Mouse (Mus musculus) mesoderm, embryonic 11.5 days (tissue): ENCODE data around the gene Mogat1.
"Not testable (repeated sequence)": the region's sequence is repeated elsewhere in the genome, so short reads cannot be mapped to it uniquely, and the experiment has no call there.

Experiments
- DNase-seq: peaks from one replicate; pipeline ENCODE4 v3.0.0-alpha.2; 2012; ENCODE audit warnings: low read depth, low spot score

Gene Mogat1

DNA sequence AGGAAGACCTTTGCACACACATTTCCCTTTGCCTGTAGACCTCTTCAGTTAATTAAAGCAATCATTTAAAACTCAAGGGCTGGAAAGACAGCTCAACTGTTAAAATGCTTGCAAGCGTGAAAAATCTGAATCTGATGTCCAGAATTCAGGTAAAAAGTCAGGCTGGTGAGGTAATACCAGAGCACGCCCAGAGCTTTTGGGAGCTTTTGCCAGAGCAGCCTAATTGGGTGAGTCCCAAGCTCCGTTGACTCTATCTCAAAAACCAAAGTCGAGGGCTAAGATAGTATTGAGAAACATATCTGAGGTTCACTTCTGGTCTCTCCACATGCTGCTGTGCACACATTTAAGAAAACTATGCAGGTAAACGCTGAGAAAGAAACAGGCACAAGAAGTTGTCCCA, at the start of gene Mogat1:
Gene Mogat1 (plus strand): TSS at position 130 of the 400 bp plus-strand sequence.
- no peak for DNase-seq

DNA sequence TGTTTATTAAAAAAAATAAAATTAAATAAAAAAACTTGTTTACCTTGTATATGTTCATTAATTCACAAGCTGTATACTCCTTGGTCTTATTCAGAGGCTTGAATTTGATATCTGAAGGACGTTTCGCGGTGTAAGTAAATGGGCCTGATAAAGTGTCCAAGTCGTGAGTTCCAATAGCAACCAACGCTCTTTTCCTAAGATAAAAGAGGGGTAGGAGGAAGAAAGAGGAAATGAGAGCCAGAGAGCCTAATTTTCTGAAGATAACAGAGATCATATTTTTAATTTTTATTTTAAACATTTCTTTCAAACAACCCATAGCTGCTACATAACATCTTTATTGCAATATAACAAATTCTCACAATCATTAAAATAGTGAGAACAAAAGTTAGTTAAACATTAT, 38.4 kb upstream of the Mogat1 start:
- no peak for DNase-seq

DNA sequence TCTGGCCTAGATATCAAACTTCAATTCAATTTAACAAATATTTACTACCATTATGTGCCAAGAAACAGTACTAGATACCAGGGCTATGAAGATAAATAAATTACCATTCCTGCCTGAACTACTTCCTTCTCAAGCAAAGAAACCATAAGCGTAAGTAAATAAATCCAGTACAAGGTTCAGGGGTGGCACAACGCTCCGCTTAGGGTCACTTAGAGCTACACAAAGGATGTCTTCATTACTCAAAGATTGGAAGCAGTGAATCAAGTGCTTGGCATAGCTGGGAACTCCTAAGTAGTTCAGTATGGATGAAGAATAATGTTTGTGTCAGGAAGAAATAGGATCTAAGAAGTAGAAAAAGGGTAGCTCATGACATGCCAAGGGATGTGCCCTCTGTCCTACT, 27.4 kb upstream of the Mogat1 start:
- DNase-seq = no peak

DNA sequence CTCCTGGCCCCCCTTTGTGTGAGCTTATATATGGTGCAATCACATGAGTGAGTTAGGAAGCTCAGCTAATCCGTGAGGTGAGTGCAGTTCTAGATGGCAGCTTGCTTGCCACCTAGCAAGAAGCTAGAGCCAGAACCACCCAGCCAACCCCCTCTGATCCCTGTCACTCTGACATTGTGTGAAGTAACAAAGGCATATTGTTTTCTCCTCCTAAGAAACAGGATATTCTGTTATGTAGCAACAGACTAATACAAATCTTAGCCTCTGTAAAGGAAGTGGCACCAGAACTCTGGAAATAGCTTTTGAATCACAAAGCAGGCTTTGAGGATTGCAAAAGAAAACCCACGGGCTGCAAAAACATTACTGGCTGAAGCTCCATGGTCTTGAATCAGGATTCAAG, 26.4 kb upstream of the Mogat1 start:
- DNase-seq = no peak

DNA sequence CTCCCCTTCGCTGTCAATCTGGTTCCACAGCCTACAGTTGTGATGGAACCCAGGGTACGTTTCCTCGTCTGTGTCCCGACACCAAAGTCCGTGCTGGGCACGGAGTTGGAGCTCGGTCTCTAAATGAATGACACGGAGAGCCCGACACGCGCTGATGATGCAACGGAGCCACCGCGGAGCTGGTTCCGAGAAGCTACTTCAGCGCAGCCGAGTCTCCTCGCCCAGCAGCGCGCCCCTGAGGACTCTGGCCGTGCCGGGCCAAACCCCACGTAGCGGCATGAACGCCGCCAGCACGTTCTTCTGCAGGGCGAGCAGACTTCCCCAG, 22.4 kb upstream of the Mogat1 start:
- DNase-seq = no peak

DNA sequence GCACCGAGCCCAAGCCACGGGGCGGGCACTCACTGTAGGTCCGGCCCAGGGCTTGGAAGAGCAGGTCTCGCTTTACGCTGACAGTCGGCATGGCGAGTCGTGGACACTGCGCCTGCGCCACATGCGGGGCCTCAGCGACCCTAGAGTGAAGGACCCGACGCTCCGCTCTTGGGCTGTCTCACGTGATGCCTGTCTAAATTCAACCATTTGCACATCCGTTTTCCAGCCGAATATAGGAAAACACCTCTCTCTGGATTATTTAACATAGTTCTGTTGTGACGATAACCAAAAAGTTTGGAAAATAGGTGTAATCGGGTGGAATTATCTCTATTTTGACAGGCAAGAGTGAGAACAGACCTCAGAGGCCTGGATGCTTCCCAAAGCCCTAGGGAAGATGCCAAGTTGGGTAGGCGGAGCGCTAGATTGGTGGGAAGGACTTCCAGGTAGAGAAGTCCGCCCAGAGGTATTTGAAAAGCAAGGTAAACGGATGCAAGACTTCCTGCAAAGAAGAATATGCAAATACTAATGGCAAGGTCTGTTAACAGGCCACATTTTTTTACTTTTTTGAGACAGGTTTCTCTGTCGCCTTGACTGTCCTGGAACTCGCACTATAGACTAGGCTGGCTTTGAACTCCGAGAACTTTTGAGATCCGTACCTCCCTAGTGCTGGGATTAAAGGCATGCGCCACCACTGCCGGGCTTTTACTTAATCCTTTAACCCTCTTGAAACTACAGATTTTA, 21.9 kb upstream of the Mogat1 start, which contains the start of gene Farsb:
Gene Farsb (minus strand): TSS at position 146 of the 741 bp plus-strand sequence.
- peak; percentile 92 for DNase-seq

DNA sequence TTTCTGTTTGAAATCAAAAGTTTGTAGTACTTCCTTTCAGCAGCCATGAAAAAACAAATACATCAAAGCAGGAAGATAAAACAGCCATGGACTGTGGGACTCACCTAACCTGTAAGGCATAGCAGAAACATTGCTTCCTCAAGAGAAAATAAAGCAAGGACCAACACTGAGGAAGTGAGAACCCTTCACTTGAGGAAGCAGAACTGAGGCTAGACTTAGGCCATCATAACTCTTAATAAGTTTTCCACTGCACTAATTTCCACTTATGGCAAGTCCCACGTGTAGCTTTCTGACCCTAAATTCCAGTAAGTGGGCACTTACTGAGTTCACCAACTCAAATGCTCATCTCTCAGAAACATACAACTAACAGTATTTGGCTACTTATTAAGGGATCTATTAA, 20.6 kb upstream of the Mogat1 start:
- no peak for DNase-seq

DNA sequence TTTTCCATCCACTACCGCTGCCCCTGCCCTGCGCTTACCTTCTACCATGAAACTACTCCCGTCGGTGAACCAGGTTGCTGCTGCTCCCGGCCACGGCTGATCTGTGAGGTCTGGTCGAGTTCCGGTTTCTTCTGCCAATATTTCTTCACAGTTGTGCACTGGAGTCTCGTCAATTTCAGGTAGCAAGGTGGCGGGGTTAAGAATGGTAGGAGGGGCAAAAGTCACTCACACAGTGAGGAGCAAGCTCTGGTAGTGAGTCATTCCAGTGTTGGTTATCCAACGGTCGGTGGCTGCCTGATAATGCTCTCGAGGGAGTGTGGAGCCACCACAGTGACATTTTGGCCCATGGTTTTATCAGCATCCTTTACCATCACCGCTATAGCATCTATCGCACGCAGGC, 9.8 kb upstream of the Mogat1 start:
- DNase-seq = no peak

DNA sequence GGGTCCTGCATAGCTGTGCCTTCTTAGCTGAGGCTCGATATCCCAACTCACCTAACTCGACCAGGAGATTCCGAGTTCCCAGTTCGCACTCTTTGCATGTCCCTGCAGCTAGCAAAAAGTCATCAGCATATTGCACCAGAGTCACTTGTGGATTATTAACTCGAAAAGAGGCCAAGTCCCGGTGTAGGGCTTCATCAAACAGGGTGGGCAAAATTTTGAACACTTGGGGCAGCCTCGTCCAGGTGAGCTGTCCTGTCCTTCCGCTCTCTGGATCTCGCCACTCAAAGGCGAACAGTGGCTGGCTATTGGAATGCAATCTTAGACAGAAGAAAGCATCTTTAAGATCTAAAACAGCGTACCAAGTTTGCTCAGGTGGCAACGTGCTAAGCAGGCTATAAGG, 8.9 kb upstream of the Mogat1 start:
- not testable (repeated sequence) for DNase-seq

DNA sequence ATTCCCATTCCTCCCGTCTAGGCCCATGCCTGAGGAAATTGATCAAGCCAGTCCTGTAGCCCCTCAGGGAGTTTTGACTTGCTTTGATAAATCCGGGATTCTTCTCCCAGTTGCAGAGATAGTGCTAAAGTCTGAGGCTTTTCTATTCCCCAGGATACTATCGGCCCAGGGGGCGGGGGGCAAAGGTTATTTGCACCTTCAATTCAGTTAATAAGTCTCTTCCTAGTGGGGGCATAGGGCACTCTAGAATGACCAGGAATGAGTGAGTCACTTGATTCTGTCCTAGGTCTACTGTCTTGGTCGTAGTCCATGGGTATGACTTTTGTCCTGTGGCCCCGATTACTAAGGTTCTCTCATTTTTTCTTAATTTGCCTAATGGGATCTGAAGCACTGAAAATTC, 8.3 kb upstream of the Mogat1 start:
- DNase-seq = no peak

DNA sequence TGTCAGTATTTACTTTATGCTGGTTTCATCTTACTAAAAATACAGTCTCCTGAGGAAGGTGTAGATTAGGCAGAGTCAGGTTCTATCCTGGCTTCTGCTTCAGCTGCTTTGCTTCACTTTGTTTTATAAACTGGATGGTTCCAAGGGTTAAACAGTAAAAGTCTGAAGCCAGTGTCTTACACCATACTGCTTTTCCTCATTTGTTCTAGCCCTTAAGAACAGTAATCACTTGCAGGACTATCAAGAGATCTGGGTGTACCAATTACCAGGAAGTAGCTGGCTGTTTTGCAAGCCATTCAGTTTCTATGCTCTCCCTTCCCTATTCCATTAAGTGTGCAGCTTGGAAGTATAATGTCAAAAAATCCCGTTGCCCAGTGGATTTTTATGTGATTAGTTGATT, 3.7 kb upstream of the Mogat1 start:
- no peak for DNase-seq

DNA sequence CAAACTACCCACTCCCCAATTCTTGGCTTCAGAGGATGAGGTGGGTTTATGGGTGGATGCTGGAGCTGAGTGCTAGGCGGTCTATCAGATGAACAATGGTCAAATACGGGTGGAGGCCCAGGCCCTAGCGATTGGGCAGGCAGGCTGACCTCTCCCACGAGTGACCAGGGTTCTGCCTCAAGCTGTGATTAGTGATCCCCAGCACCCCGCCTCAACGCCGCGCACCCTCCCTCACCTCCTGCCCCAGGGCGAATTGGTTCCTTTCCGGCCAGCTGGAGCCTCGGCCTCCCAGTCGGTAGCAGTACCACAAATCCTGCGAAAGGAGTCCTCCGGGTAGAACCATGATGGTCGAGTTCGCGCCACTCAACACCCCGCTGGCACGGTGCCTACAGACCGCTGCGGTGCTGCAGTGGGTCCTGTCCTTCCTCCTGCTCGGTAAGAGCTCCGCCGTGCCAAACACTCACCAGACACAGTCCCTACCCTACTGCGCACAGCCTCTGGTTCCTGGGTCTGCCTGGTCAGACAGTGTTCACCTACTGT, 900 bp downstream of the Mogat1 start, which contains the start of gene BC035947:
Gene BC035947 (minus strand): TSS at position 538 of the 540 bp plus-strand sequence.
- DNase-seq = peak; percentile 35

DNA sequence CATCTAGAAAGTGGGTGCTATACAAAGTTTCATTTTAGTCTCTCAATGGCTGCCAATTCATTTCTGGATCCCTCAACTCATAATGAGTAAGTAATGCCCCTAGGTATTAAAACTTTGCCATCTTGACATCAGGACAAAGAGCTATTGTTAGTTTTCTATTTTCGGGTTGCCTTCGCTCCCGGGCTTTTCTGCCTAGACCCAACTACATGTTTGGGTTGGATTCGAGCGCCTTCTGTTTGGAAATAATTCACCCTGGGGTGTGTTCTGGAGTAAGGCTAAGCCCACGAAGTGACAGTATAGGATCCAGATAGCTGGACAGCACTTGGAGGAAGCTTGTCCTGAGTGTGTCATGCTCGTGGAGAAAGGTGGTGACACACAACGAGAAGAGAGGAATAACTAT, 2.0 kb downstream of the Mogat1 start:
- DNase-seq = no peak

DNA sequence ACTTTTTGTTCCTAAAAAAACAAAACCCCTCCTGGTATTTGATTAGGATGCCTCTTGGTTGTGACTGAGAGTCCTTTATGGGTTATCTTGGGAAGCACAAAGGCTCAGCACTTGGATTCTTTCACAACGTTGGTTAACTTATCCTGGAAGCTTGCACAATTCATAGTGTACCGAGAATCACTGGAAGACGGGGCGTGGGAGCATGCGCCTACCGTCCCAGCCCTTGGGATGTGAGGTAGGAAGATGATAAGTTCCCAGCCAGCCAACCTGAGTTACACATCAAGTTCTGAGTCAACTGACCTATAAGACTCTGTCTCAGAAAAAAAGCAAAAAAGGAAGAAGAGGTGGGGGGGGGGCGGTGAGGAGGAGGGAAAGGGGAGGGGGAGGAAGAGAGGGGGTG, 8.1 kb downstream of the Mogat1 start:
- DNase-seq = no peak

DNA sequence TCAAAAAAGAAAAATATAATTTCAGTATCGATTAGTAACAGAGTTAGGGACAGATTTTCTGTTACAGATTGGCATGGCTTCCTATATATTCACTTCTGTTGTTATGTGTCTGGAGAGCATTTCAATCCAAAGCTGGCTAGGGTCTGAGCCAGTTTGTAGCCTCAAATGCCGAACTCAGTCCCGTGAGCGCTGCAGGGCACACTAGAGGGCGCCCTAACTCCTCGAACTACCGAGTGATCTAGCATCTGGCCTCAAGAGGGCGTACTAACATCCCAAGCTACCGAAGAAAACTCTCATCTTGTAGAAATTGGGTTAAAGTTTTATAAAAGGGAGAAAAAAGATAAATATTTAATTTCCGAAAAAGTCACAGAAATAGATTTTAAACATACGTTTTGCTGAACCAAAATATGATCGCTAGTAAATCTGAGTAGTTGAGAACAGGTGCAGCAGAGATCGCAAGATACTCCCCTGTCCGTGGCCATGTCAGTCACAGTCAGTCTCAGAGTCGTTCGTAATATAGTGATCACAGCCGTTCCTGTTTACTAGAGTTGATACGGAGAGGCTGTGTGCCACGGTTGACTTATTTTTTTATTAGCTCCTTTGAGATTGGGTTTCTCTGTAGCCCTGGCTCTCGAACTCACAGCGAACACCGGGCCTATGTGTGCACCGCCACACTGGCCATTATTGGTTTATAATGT, 14.5 kb downstream of the Mogat1 start:
- peak; percentile 76 for DNase-seq

DNA sequence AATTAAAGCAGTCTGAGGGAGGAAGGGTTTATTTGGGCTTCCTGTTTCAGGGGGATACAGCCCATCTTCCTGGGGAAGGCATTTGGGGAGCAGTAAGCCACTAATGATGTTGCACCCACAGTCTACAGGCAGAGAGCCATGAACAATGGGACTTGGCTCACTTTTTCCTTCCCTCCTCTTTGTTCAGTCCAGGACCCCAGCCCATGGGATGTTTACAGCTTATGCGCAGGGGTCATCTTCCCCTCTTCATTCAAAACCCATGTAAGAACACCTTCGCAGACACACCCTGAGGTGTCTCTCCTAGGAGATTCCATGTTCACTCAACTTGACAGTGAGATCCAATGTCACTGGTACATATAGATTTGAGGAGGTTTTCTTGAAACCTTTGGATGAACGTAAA, 17.6 kb downstream of the Mogat1 start:
- DNase-seq = no peak

DNA sequence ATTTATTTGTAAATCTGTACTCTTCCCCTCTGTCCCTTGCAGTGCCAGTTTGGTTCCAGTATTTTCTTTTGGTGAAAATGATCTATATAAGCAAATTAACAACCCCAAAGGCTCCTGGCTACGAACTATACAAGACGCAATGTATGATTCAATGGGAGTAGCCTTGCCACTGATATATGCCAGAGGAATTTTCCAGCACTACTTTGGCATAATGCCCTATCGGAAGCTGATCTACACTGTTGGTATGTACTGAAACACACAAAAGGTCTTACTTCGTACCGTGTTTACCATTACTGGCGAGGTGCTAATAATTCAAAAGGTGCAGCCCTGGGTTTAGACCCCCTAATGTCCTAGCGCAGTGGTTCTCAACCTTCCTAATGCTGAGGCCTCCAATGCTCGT, 18.2 kb downstream of the Mogat1 start:
- no peak for DNase-seq

DNA sequence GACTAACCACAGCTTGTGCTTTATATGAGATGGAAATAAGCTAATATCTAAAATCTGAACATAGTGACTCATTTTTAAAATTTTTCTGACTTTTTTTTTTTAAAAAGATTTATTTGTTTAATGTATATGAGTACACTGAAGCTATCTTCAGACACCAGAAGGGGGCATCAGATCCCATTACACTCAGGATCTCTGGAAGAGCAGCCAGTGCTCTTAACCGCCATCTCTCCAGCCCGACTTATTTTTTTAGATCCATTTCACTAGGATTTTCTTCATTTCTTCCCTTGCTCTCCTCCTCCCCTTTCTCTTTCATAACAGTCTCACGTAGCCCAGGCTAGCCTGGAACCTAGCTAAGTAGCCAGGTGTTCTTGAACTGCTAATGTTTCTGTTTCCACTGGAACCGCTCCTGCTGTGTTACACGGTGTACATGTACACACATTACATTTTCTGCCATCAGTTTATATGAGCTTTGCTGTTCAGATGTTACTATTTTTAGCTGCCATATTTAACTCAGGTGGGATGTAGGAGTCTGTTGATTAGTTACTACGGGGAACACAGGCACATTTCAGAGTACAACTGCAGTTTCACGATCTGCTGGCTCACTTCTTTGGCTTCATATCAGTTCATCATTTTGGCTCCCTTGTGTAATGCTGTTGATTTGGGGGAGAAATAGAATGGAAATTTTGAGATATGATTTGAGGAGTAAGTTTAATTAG, 19.9 kb downstream of the Mogat1 start:
- DNase-seq = no peak

DNA sequence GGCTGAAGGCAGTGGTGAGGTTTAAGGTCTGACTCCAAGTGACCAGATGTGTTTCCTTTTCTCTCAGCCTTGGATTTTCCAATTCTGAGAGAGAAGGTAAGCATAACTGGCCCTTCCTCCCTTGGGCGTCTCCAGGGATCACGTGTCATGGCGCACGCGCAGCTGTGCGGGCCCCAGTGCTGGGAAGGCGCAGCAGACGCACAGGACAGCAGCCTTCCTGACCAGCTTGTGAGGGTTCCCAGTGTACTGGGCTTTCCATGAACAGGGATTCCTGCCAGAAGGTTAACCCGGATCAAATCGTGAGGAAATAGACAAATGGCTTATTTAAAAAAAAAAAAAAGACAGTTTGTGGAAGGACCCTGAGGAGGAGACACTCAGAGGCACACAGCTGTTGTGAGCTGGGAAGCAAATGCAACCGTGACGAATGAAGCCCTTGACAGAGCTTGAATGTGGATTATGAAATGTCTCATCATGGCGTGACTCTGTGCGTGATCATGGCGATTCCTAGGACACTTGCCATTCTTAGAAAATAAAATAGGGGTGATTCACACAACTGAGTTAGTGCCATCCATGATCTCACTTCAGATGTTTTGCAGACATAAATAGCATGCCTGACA, 21.5 kb downstream of the Mogat1 start:
- DNase-seq = no peak

DNA sequence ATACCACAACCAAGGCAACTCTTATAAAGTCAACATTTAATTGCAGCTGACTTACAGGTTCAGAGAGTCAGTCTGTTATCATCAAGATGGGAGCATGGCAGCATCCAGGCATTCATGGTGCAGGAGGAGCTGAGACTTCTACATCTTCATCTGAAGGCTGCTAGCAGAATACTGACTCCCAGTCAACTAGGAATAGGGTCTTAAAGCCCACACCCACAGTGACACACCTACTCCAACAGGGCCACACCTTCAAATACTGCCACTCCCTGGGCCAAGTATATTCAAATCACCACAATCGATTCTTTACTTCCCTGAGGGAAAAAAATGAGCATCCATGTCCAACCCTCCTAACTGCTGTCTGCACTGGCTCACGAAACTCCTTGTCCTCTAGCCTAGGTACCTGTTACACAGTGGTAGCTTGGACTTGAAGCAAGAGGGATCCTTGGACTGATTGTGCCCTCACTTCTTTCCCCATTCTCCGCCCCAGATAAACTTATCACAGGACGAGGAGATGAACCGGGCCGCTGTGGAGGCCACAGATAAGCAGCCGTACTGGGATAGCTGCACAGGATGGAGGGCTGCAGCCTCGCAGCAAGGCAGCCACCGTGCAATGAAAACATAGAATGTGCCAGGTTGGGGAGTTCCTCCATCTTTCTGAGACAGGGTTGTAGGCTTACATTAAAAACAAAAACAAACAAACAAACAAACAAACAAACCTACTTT, 23.8 kb downstream of the Mogat1 start:
- no peak for DNase-seq
